Mouse (Mus musculus): ENCODE results near the gene Zfp462. TPM values are rescaled to one million over a fixed set of nuclear protein-coding genes. Genes with fewer than 3 reads are reported as not detected.

Zfp462 gene
- polyA plus RNA-seq, 2 experiments = 0.05 to 0.35 TPM

DNA sequence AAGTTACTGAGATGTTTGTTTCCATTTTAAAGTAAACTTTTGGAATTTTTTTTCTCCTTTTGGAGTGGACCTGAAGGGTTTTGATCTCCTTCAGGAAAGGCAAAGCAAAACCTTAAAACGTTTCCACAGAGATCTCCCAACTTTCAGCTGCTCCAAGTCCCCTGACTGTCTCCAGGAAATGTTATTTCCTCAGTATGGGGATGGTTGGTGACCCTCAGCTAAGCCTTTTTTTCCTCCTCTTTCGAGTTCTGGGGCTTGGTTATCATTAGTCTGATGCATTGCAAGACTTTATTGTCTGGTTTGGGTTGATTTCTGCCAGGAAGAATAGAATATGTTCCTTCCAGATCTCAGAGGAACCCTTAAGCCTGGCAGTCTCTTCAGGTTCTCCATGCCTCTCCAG is 5.3 kb downstream of the Zfp462 start:
- ATAC-seq (ENCODE audit: insufficient read depth) = no peak
- WGBS (ENCODE audit: insufficient replicate concordance) = 10% methylated on average over 2 of the region's 2 CpGs
- H3K4me1 ChIP-seq (replicated peaks; ENCODE audit: control insufficient read depth in 2 of 2, insufficient read depth in 2 of 2, low read length in 1 of 2) = 0 out of 4 replicates have a peak, but pooled peaks cover 0 to 6% of the 10 kb centered on the region in 2 experiments
- no peak overlapping the region for H3K9ac ChIP-seq (replicated peaks)
- H3K4me3 ChIP-seq (ENCODE audit: insufficient read depth in 1 of 2, low read depth in 2 of 2, low read length in 2 of 2) = no peak overlapping the region
- no peaks in the 10 kb centered on the region for H3K9me3 ChIP-seq (ENCODE audit: control insufficient read depth, low read length)
- H3K4me2 ChIP-seq (ENCODE audit: low read depth) = no peak overlapping the region
- no peak for TF ChIP-seq CTCF (IDR thresholded peaks at IDR 0.05; ENCODE audit: low read depth)
- TF ChIP-seq EP300 (IDR thresholded peaks at IDR 0.05; ENCODE audit: low read depth) = no peak
- H3K36me3 ChIP-seq (replicated peaks; ENCODE audit: control insufficient read depth, insufficient read depth, low read depth) = no peaks in the 10 kb centered on the region
- peaks cover 31% of the 10 kb centered on the region for H3K27me3 ChIP-seq (ENCODE audit: control insufficient read depth, insufficient read depth, low read length)
- H3K27ac ChIP-seq = no peak overlapping the region
- DNase-seq (ENCODE audit: low read depth in 3 of 3, low spot score in 3 of 3) = no peak

DNA sequence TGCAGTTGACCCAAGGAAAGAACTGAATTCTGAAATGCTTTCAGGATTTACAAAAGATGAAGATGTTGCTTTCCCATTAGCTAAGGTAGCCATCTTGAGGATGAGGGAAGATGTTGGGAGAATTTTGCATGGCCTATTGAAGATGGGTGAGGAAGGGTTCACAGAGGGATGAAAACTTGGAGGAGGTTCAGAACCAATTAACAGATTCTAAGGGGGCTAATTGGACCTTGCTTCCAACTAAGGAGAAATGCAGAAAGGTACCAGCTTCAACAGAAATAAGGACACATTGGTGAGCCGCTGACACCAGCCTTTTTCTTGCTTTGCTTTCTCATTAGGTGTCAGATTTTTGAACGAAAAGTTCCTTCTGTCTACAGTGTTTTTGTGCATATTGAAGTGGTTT is 6.0 kb downstream of the Zfp462 start:
- 46% methylated on average over 2 of the region's 2 CpGs for WGBS (ENCODE audit: insufficient replicate concordance)
- no peak overlapping the region for H3K4me2 ChIP-seq (ENCODE audit: low read depth)
- H3K27ac ChIP-seq = no peak overlapping the region
- no peak for DNase-seq (ENCODE audit: low read depth in 3 of 3, low spot score in 3 of 3)
- H3K27me3 ChIP-seq (ENCODE audit: control insufficient read depth, insufficient read depth, low read length) = peaks cover 24% of the 10 kb centered on the region
- no peak overlapping the region for H3K4me3 ChIP-seq (ENCODE audit: insufficient read depth in 1 of 2, low read depth in 2 of 2, low read length in 2 of 2)
- no peak for ATAC-seq (ENCODE audit: insufficient read depth)
- H3K36me3 ChIP-seq (replicated peaks; ENCODE audit: control insufficient read depth, insufficient read depth, low read depth) = no peaks in the 10 kb centered on the region
- H3K9me3 ChIP-seq (ENCODE audit: control insufficient read depth, low read length) = no peaks in the 10 kb centered on the region
- 0 out of 4 replicates have a peak, but pooled peaks cover 0 to 6% of the 10 kb centered on the region in 2 experiments for H3K4me1 ChIP-seq (replicated peaks; ENCODE audit: control insufficient read depth in 2 of 2, insufficient read depth in 2 of 2, low read length in 1 of 2)
- TF ChIP-seq CTCF (IDR thresholded peaks at IDR 0.05; ENCODE audit: low read depth) (no peak), EP300 (IDR thresholded peaks at IDR 0.05; ENCODE audit: low read depth) (no peak)
- H3K9ac ChIP-seq (replicated peaks) = no peak overlapping the region

GRCm38 (mm10) chr4:54953657-54954395 is 9.0 kb downstream of the Zfp462 start:
- Histone ChIP-seq H3K9ac (replicated peaks) (no peak overlapping the region), H3K9me3 (ENCODE audit: control insufficient read depth, low read length) (no peaks in the 10 kb centered on the region), H3K4me2 (ENCODE audit: low read depth) (no peak overlapping the region), H3K4me3 (ENCODE audit: insufficient read depth in 1 of 2, low read depth in 2 of 2, low read length in 2 of 2) (no peak overlapping the region), H3K27ac (no peak overlapping the region), H3K36me3 (replicated peaks; ENCODE audit: control insufficient read depth, insufficient read depth, low read depth) (no peaks in the 10 kb centered on the region), H3K4me1 (replicated peaks; ENCODE audit: control insufficient read depth in 2 of 2, insufficient read depth in 2 of 2, low read length in 1 of 2) (0 out of 4 replicates have a peak, but pooled peaks cover 0 to 3% of the 10 kb centered on the region in 2 experiments), H3K27me3 (ENCODE audit: control insufficient read depth, insufficient read depth, low read length) (peaks cover 5% of the 10 kb centered on the region)
- ATAC-seq (ENCODE audit: insufficient read depth) (no peak), DNase-seq (ENCODE audit: low read depth in 3 of 3, low spot score in 3 of 3) (no peak)
- 59% methylated on average over 9 of the region's 9 CpGs for WGBS (ENCODE audit: insufficient replicate concordance)
- TF ChIP-seq CTCF (IDR thresholded peaks at IDR 0.05; ENCODE audit: low read depth) (no peak), EP300 (IDR thresholded peaks at IDR 0.05; ENCODE audit: low read depth) (no peak)

DNA sequence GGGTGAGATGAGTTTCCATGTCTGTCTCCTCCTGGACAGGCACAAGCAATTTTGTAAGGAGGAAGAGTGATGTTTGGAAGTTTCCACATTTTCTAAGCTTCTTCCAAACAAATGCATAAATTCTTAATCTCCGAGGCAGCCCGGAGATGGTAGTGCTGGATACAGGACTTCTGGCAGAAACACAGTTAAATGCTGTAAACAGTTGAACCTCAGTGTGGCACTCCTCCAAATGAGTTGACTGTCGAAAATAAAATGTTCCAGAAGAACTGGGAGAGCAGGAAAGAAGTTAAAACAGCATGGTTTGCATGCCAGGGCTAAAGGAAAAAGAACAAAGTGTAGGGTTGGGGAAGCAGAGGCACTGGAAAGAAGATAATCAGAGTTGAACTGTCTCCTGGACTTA is 9.6 kb downstream of the Zfp462 start:
- H3K36me3 ChIP-seq (replicated peaks; ENCODE audit: control insufficient read depth, insufficient read depth, low read depth) = no peaks in the 10 kb centered on the region
- 48% methylated on average over 3 of the region's 3 CpGs for WGBS (ENCODE audit: insufficient replicate concordance)
- H3K9ac ChIP-seq (replicated peaks) = no peak overlapping the region
- TF ChIP-seq CTCF (IDR thresholded peaks at IDR 0.05; ENCODE audit: low read depth) (no peak), EP300 (IDR thresholded peaks at IDR 0.05; ENCODE audit: low read depth) (no peak)
- no peaks in the 10 kb centered on the region for H3K27me3 ChIP-seq (ENCODE audit: control insufficient read depth, insufficient read depth, low read length)
- H3K4me2 ChIP-seq (ENCODE audit: low read depth) = no peak overlapping the region
- no peak overlapping the region for H3K4me3 ChIP-seq (ENCODE audit: insufficient read depth in 1 of 2, low read depth in 2 of 2, low read length in 2 of 2)
- H3K4me1 ChIP-seq (replicated peaks; ENCODE audit: control insufficient read depth in 2 of 2, insufficient read depth in 2 of 2, low read length in 1 of 2) = 0 out of 4 replicates have a peak, but pooled peaks cover 0 to 3% of the 10 kb centered on the region in 2 experiments
- ATAC-seq (ENCODE audit: insufficient read depth) = no peak
- no peak for DNase-seq (ENCODE audit: low read depth in 3 of 3, low spot score in 3 of 3)
- H3K27ac ChIP-seq = no peak overlapping the region
- H3K9me3 ChIP-seq (ENCODE audit: control insufficient read depth, low read length) = no peaks in the 10 kb centered on the region

DNA sequence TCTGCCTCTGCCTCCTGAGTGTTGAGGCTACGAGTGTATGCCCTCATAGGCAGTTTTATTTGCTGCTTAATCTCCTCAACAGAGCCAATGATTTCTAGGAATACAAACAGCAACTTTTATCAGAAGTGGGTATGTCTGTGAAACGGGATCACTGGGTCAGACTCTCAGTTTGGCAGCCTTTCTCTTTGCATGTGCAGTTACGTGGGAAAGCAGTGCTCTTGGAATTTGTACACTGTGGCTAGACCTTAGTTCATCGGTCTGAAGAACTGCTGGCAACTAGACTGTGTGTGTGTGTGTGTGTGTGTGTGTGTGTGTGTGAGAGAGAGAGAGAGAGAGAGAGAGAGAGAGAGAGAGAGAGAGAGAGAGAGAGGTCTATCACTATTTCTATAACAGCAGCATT is 15.9 kb downstream of the Zfp462 start:
- Histone ChIP-seq H3K36me3 (replicated peaks; ENCODE audit: control insufficient read depth, insufficient read depth, low read depth) (no peaks in the 10 kb centered on the region), H3K4me2 (ENCODE audit: low read depth) (no peak overlapping the region), H3K9ac (replicated peaks) (no peak overlapping the region), H3K27me3 (ENCODE audit: control insufficient read depth, insufficient read depth, low read length) (no peaks in the 10 kb centered on the region), H3K27ac (no peak overlapping the region), H3K4me1 (replicated peaks; ENCODE audit: control insufficient read depth in 2 of 2, insufficient read depth in 2 of 2, low read length in 1 of 2) (no peaks in the 10 kb centered on the region), H3K9me3 (ENCODE audit: control insufficient read depth, low read length) (no peaks in the 10 kb centered on the region), H3K4me3 (ENCODE audit: insufficient read depth in 1 of 2, low read depth in 2 of 2, low read length in 2 of 2) (no peak overlapping the region)
- WGBS (ENCODE audit: insufficient replicate concordance) = 40% methylated on average over 4 of the region's 4 CpGs
- ATAC-seq (ENCODE audit: insufficient read depth) (no peak), DNase-seq (ENCODE audit: low read depth in 3 of 3, low spot score in 3 of 3) (no peak)
- no peak for TF ChIP-seq EP300 (IDR thresholded peaks at IDR 0.05; ENCODE audit: low read depth)
- no peak for TF ChIP-seq CTCF (IDR thresholded peaks at IDR 0.05; ENCODE audit: low read depth)
